Mouse (Mus musculus): ENCODE data around the gene Olfr558. TPM values are rescaled to one million over a fixed set of nuclear protein-coding genes. Genes with fewer than 3 reads are reported as not detected.

The Olfr558 gene
- total RNA-seq (2012; rRNA removed), result not detected in 2 replicates
- total RNA-seq (2014; rRNA removed), result not detected in 2 replicates
- not detected in 2 replicates for polyA plus RNA-seq (2012; ENCODE audit: insufficient read length, low read depth)

GRCm38 (mm10) chr7:102701915-102702314 lies at the start of gene Olfr558:
Gene Olfr558 (plus strand): TSS chr7:102702215.
- TF ChIP-seq ZNF384 (IDR thresholded peaks at IDR 0.05; ENCODE audit: low read depth, low read length) (no peak), BHLHE40 (IDR thresholded peaks at IDR 0.05; ENCODE audit: low read depth, low read length) (no peak), ELF1 (IDR thresholded peaks at IDR 0.05; ENCODE audit: low read depth, low read length) (no peak), TBP (conservative IDR thresholded peaks at IDR 0.05; ENCODE audit: low read depth, low read length) (no peak), IRF4 (IDR thresholded peaks at IDR 0.05; ENCODE audit: low read depth, low read length) (no peak), CHD1 (IDR thresholded peaks at IDR 0.05; ENCODE audit: low read depth, low read length) (no peak), CHD2 (IDR thresholded peaks at IDR 0.05; ENCODE audit: low read length) (no peak), USF1 (IDR thresholded peaks at IDR 0.05; ENCODE audit: low read depth, low read length) (no peak), ZKSCAN1 (IDR thresholded peaks at IDR 0.05; ENCODE audit: borderline replicate concordance, low read depth, low read length) (no peak), JUND (conservative IDR thresholded peaks at IDR 0.05; ENCODE audit: low read depth, low read length) (no peak), MAX (IDR thresholded peaks at IDR 0.05; ENCODE audit: low read length) (no peak), MXI1 (IDR thresholded peaks at IDR 0.05; ENCODE audit: low read depth, low read length) (no peak), SIN3A (IDR thresholded peaks at IDR 0.05; ENCODE audit: low read length) (no peak), CTCF (conservative IDR thresholded peaks at IDR 0.05 in 1 of 2, IDR thresholded peaks at IDR 0.05 in 1 of 2; ENCODE audit: low read depth in 2 of 2, low read length in 2 of 2) (no peak), USF2 (conservative IDR thresholded peaks at IDR 0.05; ENCODE audit: low read depth, low read length) (no peak), KAT2A (IDR thresholded peaks at IDR 0.05; ENCODE audit: insufficient replicate concordance, low read length) (no peak), HCFC1 (IDR thresholded peaks at IDR 0.05; ENCODE audit: low read depth, low read length) (no peak)
- no peak within 1 kb of the TSS for H3K4me3 ChIP-seq (replicated peaks in 1 of 3; ENCODE audit: low read depth in 2 of 3, low read length in 2 of 3, poor library complexity in 1 of 3)
- H3K79me2 ChIP-seq (replicated peaks; ENCODE audit: control insufficient read depth, extremely low read depth, insufficient read depth, poor library complexity, severe bottlenecking), result no peaks in the 10 kb centered on the region
- no peaks in the 10 kb centered on the region for H3K27me3 ChIP-seq (replicated peaks)
- dilution Hi-C loops (cut with MboI; ENCODE audit: extremely low pct_ligation_motif_present, extremely low pct_unique_long_range_greater_than_20kb, low sequenced_read_pairs), result no loop called here
- 0 out of 4 replicates have a peak, but pooled peaks cover 0 to 2% of the 10 kb centered on the region in 2 experiments for H3K4me1 ChIP-seq (ENCODE audit: control insufficient read depth in 1 of 2, insufficient read depth in 2 of 2)
- no peaks in the 10 kb centered on the region for H3K36me3 ChIP-seq (replicated peaks in 1 of 2; ENCODE audit: control insufficient read depth in 1 of 2, insufficient read depth in 1 of 2, low read length in 1 of 2)
- no peak within 1 kb of the TSS for H3K9ac ChIP-seq (ENCODE audit: insufficient read depth, low read depth)
- in situ Hi-C loops (cut with MboI; ENCODE audit: low pct_ligation_motif_present, low pct_unique_long_range_greater_than_20kb, low sequenced_read_pairs), result no loop called here
- no peak for DNase-seq (ENCODE audit: extremely low read depth)
- no peak within 1 kb of the TSS for H3K27ac ChIP-seq (ENCODE audit: insufficient read depth, low read depth)
- H3K4me2 ChIP-seq (ENCODE audit: insufficient read depth, low read depth, poor library complexity, severe bottlenecking), result no peak within 1 kb of the TSS
- no peaks in the 10 kb centered on the region for H3K9me3 ChIP-seq (replicated peaks; ENCODE audit: low read length)

- TF ChIP-seq MAFK (IDR thresholded peaks at IDR 0.05; ENCODE audit: insufficient replicate concordance, low read length), result no peak
- no peak for TF ChIP-seq CTCF (conservative IDR thresholded peaks at IDR 0.05 in 1 of 2, IDR thresholded peaks at IDR 0.05 in 1 of 2; ENCODE audit: low read depth in 2 of 2, low read length in 2 of 2)
- no peak for TF ChIP-seq SMC3 (IDR thresholded peaks at IDR 0.05; ENCODE audit: low read depth, low read length)
- TF ChIP-seq CHD1 (IDR thresholded peaks at IDR 0.05; ENCODE audit: low read depth, low read length), result no peak
- TF ChIP-seq MAX (IDR thresholded peaks at IDR 0.05; ENCODE audit: low read length), result no peak
- TF ChIP-seq IRF4 (IDR thresholded peaks at IDR 0.05; ENCODE audit: low read depth, low read length), result no peak
- no peak for TF ChIP-seq JUND (conservative IDR thresholded peaks at IDR 0.05; ENCODE audit: low read depth, low read length)
- TF ChIP-seq UBTF (IDR thresholded peaks at IDR 0.05; ENCODE audit: low read depth, low read length), result no peak
- no peak for TF ChIP-seq POLR2A (IDR thresholded peaks at IDR 0.05; ENCODE audit: low read depth, low read length)
- no peak for TF ChIP-seq KAT2A (IDR thresholded peaks at IDR 0.05; ENCODE audit: insufficient replicate concordance, low read length)
- TF ChIP-seq NRF1 (IDR thresholded peaks at IDR 0.05; ENCODE audit: low read depth, low read length), result no peak
- no peak for TF ChIP-seq ZC3H11A (IDR thresholded peaks at IDR 0.05; ENCODE audit: low read depth, low read length)
- no peak for TF ChIP-seq RAD21 (IDR thresholded peaks at IDR 0.05; ENCODE audit: low read depth, low read length)
- no peak for TF ChIP-seq MXI1 (IDR thresholded peaks at IDR 0.05; ENCODE audit: low read depth, low read length)
- TF ChIP-seq NELFE (IDR thresholded peaks at IDR 0.05; ENCODE audit: low read depth, low read length), result no peak
- no peak for TF ChIP-seq ZMIZ1 (IDR thresholded peaks at IDR 0.05; ENCODE audit: low read depth, low read length)
- no peaks in the 10 kb centered on the region for H3K9me3 ChIP-seq (replicated peaks; ENCODE audit: low read length)
- in situ Hi-C loops (cut with MboI; ENCODE audit: low pct_ligation_motif_present, low pct_unique_long_range_greater_than_20kb, low sequenced_read_pairs), result no loop called here
- no peaks in the 10 kb centered on the region for H3K79me2 ChIP-seq (replicated peaks; ENCODE audit: control insufficient read depth, extremely low read depth, insufficient read depth, poor library complexity, severe bottlenecking)
- DNase-seq (ENCODE audit: extremely low read depth), result no peak
- no peak within 1 kb of the TSS for H3K9ac ChIP-seq (ENCODE audit: insufficient read depth, low read depth)
- no peak within 1 kb of the TSS for H3K4me2 ChIP-seq (ENCODE audit: insufficient read depth, low read depth, poor library complexity, severe bottlenecking)
- H3K36me3 ChIP-seq (replicated peaks in 1 of 2; ENCODE audit: control insufficient read depth in 1 of 2, insufficient read depth in 1 of 2, low read length in 1 of 2), result no peaks in the 10 kb centered on the region
- H3K27me3 ChIP-seq (replicated peaks), result no peaks in the 10 kb centered on the region
- H3K4me3 ChIP-seq (replicated peaks in 1 of 3; ENCODE audit: low read depth in 2 of 3, low read length in 2 of 3, poor library complexity in 1 of 3), result no peak within 1 kb of the TSS
- no peaks in the 10 kb centered on the region for H3K4me1 ChIP-seq (ENCODE audit: control insufficient read depth in 1 of 2, insufficient read depth in 2 of 2)
- dilution Hi-C loops (cut with MboI; ENCODE audit: extremely low pct_ligation_motif_present, extremely low pct_unique_long_range_greater_than_20kb, low sequenced_read_pairs), result no loop called here
- H3K27ac ChIP-seq (ENCODE audit: insufficient read depth, low read depth), result no peak within 1 kb of the TSS
Measured at GRCm38 (mm10) chr7:102658523-102658922, 43.5 kb upstream of the Olfr558 start, which contains the start of gene Olfr555. Gene Olfr555 (plus strand): TSS chr7:102658823.
